Mouse (Mus musculus) spleen, adult 2 months (tissue): ENCODE measurements around the gene Rnf111. TPM values are rescaled to one million over a fixed set of nuclear protein-coding genes. Genes with fewer than 3 reads are reported as not detected.

Experiments
- DNase-seq, 2 experiments: peaks; one replicate each; pipeline versions ENCODE4 v3.0.0 to v3.0.0-alpha.2; 2012 to 2021; ENCODE audit warnings: low spot score in 2 of 2, low read depth in 1 of 2
- H3K27ac ChIP-seq: fragments of 200-500 bp; 2 replicates; pipeline ENCODE4 v1.5.1; 2012; ENCODE audit warnings: low read length, inconsistent platforms; ENCODE audit not compliant: insufficient read depth
- H3K27me3 ChIP-seq: fragments of 200-500 bp; 2 replicates; pipeline ENCODE4 v1.6.1; 2012; ENCODE audit warnings: mild to moderate bottlenecking, moderate library complexity, low read length, inconsistent platforms; ENCODE audit not compliant: control insufficient read depth, insufficient read depth
- H3K36me3 ChIP-seq: fragments of 200-500 bp; 2 replicates; pipeline ENCODE4 v1.6.1; 2012; ENCODE audit warnings: mild to moderate bottlenecking, low read length, inconsistent platforms; ENCODE audit not compliant: control insufficient read depth, insufficient read depth
- H3K4me1 ChIP-seq: fragments of 200-500 bp; 2 replicates; pipeline ENCODE4 v1.6.1; 2011; ENCODE audit warnings: inconsistent platforms; ENCODE audit not compliant: control insufficient read depth, insufficient read depth, insufficient read length
- H3K4me3 ChIP-seq: fragments of 200-500 bp; 2 replicates; pipeline ENCODE4 v1.5.1; 2011; ENCODE audit warnings: mild to moderate bottlenecking, inconsistent platforms; ENCODE audit not compliant: insufficient read depth, insufficient read length; ENCODE audit errors: extremely low read depth
- CTCF ChIP-seq: fragments of 200-500 bp; IDR thresholded peaks from 2 replicates; pipeline ENCODE4 v1.5.1; 2011; ENCODE audit warnings: mild to moderate bottlenecking, inconsistent platforms; ENCODE audit not compliant: insufficient read depth, insufficient read length, insufficient replicate concordance; ENCODE audit errors: extremely low read depth
- POLR2A ChIP-seq: fragments of 200-500 bp; IDR thresholded peaks from 2 replicates; pipeline ENCODE4 v1.6.1; 2011; ENCODE audit warnings: low read depth, low read length, inconsistent platforms
- WGBS: fragments of 180-500 bp; shearing (Covaris S2); methylation state at CpG from one replicate; pipeline ENCODE4 v1.1.7; 2018; 5-methylcytosine and 5-hydroxymethylcytosine counted together
- polyA plus RNA-seq: library from polyadenylated mRNA; depleted of rRNA; stranded (reverse); fragments of >200 nt; gene quantifications from 2 replicates; pipeline ENCODE4 v1.2.3, GENCODE M21; 2012

Rnf111 gene
- polyA plus RNA-seq, 1 experiment, result 58.5 TPM

DNA sequence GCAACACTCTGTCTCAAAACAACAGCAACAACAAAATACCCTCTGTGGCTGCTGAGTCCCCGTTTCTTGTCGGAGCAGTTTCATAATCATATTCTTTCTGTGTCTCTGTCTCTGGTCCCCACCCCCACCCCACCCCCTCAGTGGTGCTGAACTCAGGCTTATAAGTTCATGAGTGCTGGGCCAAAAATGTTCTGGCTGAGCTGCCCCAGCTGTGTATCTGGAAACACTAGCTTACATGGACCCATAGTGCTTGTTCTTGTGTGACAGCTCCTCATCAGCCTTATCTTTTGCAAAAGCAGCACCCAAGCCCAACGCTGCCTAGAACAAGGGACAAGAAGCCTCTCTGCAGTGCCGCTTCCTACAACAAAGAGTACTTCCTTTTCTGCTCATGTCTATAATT, 63.6 kb downstream of the Rnf111 start:
- no peaks in the 10 kb centered on the region for H3K4me1 ChIP-seq
- 91% methylated on average over 4 of the region's 4 CpGs for WGBS
- no peaks in the 10 kb centered on the region for H3K27me3 ChIP-seq
- no peak for DNase-seq
- no peak for TF ChIP-seq CTCF
- no peak for TF ChIP-seq POLR2A
- H3K27ac ChIP-seq, result no peak overlapping the region
- H3K36me3 ChIP-seq, result peaks cover 35% of the 10 kb centered on the region
- H3K4me3 ChIP-seq, result no peak overlapping the region

DNA sequence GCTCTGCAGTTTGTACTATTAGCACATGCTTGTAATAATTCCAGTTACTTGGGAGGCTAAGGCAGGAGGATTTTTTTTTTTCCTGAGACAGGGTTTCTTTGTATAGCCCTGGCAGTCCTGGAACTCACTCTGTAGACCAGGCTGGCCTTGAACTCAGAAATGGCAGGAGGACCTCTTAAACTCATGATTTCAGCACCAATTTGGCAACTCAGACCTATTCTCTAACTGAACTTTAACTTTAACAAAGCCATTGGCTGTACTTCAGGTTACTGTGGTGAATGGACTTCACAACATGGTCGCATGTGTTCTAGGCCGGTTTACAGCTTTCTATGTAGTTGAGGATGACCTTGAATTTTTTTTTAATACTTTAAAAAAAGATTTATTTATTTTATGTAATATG, 80.9 kb downstream of the Rnf111 start:
- no peaks in the 10 kb centered on the region for H3K27me3 ChIP-seq
- peaks cover 10% of the 10 kb centered on the region for H3K36me3 ChIP-seq
- H3K4me3 ChIP-seq, result no peak overlapping the region
- TF ChIP-seq POLR2A, result no peak
- no peak for TF ChIP-seq CTCF
- H3K27ac ChIP-seq, result no peak overlapping the region
- 97% methylated on average over 2 of the region's 2 CpGs for WGBS
- no peak for DNase-seq
- peaks cover 2% of the 10 kb centered on the region for H3K4me1 ChIP-seq

DNA sequence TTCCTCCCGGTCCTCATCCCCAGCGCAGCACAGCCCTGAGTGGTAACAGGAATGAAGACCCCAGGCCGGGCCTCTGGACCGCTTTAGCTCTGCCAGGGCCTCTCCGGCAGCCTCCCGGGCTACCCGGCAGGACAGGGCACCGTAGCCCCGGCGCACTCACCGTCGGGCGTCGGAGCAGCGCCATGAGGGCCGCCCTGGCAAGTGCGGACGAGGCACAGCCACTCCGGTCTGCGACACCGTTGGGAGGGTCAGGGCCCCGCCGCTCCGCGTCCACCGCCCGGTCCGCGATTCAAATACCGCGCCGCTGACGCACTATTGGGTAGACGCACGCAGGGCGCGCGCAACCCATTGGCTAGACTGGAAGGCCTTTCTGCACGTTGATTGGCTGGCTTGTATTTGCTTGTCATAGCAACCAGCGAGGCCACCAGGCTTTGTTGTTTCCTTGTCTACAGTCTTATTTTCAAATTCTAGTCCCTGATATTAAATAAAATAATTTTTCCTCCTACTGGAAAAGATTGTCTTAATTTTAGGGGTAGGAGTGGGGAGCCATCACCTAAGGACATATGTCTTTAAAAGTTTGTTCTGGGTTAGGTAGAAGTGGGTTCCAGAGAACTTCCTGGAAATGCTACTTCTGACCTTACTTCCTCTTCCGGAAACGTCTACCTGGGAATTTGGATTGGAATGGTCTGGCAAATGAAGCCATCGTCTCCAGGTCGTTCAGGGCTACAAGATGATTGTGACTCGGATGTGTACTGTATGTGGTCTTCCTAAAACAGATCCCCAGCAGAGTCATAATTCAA, 82.1 kb downstream of the Rnf111 start, which contains the start of gene Ccnb2:
TSS of gene Ccnb2 (minus strand) at position 291 of the 800 bp plus-strand sequence.
- TF ChIP-seq CTCF (no peak), POLR2A (no peak)
- Histone ChIP-seq H3K27ac (no peak within 1 kb of the TSS), H3K4me3 (peak within 1 kb of the TSS; percentile 66), H3K36me3 (peaks cover 6% of the 10 kb centered on the region), H3K4me1 (peaks cover 2% of the 10 kb centered on the region), H3K27me3 (no peaks in the 10 kb centered on the region)
- under 1% methylated on average over 45 of the region's 45 CpGs for WGBS
- DNase-seq, result peak; percentile 70 to 83

DNA sequence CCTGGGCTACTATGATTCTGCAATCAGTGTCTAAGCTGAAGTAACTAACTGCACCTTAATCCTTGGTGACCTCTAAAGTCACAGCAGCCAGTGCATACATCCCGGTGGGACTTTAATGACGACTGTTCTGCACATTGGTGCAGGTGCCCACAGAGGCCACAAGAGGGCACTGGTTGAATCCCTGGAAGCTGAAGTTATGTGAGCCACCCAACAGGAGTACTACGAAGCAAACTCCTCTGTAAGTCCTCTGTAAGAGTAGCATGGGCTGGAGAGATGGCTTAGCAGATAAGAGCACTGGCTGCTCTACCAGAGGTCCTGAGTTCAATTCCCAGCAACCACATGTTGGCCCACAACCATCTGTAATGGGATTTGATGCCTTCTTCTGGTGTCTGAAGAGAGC, 87.1 kb downstream of the Rnf111 start:
- Histone ChIP-seq H3K4me1 (peaks cover 2% of the 10 kb centered on the region; the same call in 1 of the 2 replicates), H3K4me3 (no peak overlapping the region), H3K27me3 (no peaks in the 10 kb centered on the region), H3K27ac (no peak overlapping the region), H3K36me3 (peaks cover 4% of the 10 kb centered on the region)
- DNase-seq, result peak in 1 of 2 experiments; percentile 20
- TF ChIP-seq CTCF (peak; percentile 45; the same call in 1 of the 2 replicates), POLR2A (no peak)
- WGBS, result 72% methylated on average over 3 of the region's 3 CpGs

DNA sequence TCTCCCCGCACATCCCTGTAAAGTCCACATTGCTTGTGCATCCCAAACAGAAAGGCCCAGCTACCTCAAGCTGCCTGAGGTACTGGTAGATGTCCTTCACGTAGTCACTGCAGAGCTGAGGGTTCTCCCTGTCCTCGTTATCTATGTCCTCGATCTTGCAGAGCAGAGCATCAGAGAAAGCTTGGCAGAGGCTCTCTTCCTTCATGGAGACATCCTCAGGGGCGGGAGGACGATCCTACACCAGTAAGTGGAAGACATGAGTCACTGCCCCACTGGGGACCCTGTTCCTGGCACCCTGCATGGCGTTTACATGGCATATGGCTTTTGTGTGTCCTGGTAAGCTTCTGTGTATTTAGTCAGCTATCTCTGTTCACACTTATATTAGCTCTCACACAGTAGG, 90.5 kb downstream of the Rnf111 start:
- no peaks in the 10 kb centered on the region for H3K4me1 ChIP-seq
- no peak overlapping the region for H3K27ac ChIP-seq
- peaks cover 6% of the 10 kb centered on the region for H3K36me3 ChIP-seq
- WGBS, result 95% methylated on average over 7 of the region's 7 CpGs
- no peak for DNase-seq
- no peak for TF ChIP-seq CTCF
- TF ChIP-seq POLR2A, result no peak
- H3K4me3 ChIP-seq, result no peak overlapping the region
- H3K27me3 ChIP-seq, result no peaks in the 10 kb centered on the region

DNA sequence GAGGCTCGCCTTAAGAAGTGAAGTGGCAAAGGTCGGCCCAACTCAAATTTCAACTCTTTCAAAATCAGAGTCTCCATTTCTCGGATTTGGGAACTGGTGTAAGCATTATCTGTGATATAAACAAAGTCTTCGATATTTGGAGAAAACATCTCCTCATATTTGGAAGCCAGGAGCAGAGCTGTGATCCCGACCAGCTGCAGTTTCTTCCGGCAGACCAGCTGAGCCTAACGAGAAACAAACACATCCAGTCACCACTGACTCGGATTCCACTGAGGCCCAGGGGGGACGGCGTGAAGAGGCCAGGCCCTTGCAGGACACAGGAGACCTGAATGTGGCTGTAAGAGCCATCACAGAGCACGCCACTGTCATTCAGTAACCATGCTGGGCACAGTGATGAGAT, 92.9 kb downstream of the Rnf111 start:
- DNase-seq, result no peak
- 95% methylated on average over 11 of the region's 11 CpGs for WGBS
- H3K4me1 ChIP-seq, result no peaks in the 10 kb centered on the region
- no peak overlapping the region for H3K27ac ChIP-seq
- no peaks in the 10 kb centered on the region for H3K27me3 ChIP-seq
- peaks cover 6% of the 10 kb centered on the region for H3K36me3 ChIP-seq
- H3K4me3 ChIP-seq, result no peak overlapping the region
- TF ChIP-seq POLR2A, result no peak
- no peak for TF ChIP-seq CTCF

DNA sequence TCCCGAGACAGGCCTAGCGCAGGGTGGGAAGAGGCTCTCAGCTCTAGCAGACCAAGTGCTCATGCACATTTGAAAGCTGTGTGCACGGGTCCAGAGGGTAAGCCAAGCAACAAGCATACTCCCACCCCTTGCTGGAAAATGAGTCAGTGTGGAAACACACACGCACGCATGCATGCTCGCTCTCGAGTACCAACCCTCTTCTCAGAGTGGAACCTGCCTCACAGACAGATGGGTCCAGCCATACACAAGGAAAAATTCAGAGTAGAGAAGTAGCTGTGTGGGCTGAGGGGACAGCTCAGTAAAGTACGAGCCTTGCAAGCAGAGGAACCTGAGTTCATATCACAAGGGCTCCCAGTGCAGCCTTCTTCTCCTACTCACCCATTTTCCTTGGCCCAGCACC, 93.8 kb downstream of the Rnf111 start:
- no peak for TF ChIP-seq POLR2A
- TF ChIP-seq CTCF, result no peak
- Histone ChIP-seq H3K27ac (no peak overlapping the region), H3K36me3 (peaks cover 6% of the 10 kb centered on the region), H3K4me1 (no peaks in the 10 kb centered on the region), H3K27me3 (no peaks in the 10 kb centered on the region), H3K4me3 (no peak overlapping the region)
- no peak for DNase-seq
- WGBS, result 95% methylated on average over 8 of the region's 8 CpGs
